Mouse (Mus musculus) spleen, embryonic (tissue): ENCODE measurements around the gene Gm9913.

ENCODE experiments used
- CTCF ChIA-PET: fragments of 350-600 bp; sonication (Branson Sonifier 250); formaldehyde crosslinking; loops from one replicate; lab custom pipeline; 2022; lab: Charles Lee

Gm9913 gene

DNA sequence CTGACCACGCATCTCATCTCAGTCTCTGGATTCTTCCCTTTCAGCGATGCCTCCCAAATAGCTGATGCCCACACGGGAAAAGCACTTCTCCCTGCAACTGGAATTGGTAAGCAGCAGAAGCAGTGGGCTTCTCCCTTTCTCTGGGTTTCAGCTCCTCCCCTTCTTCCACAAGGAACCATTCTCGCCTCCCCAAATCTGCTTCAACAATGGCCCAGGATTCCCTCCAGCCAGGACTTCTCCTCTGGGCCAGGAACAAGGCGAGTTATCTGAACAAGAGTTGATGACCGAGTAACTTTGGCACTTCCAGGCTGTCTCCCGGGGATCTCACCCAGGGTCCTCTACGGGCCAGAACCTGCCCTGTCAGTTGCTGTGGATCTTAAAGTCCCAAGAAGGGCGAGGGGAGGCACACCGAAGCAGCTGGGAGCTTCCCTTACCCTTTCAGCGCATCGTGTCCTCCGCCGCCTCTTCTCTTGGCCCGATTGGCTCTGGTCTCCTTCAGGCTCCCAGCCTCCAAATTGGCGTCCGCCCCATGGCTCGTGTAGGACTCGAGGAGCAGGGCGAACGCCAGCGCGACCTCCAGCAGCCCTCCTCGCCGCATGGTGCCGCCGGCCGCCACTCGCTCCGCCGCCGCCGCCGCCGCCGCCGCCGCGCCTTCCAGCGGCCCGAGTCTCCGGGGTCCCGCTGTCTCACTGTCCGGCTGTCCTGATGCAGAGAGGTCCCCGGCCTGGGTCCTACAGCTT, at the start of gene Gm9913:
Gene Gm9913, plus strand, starts transcription at position 84 of the 740 bp plus-strand sequence.
- CTCF ChIA-PET: no interaction called here

DNA sequence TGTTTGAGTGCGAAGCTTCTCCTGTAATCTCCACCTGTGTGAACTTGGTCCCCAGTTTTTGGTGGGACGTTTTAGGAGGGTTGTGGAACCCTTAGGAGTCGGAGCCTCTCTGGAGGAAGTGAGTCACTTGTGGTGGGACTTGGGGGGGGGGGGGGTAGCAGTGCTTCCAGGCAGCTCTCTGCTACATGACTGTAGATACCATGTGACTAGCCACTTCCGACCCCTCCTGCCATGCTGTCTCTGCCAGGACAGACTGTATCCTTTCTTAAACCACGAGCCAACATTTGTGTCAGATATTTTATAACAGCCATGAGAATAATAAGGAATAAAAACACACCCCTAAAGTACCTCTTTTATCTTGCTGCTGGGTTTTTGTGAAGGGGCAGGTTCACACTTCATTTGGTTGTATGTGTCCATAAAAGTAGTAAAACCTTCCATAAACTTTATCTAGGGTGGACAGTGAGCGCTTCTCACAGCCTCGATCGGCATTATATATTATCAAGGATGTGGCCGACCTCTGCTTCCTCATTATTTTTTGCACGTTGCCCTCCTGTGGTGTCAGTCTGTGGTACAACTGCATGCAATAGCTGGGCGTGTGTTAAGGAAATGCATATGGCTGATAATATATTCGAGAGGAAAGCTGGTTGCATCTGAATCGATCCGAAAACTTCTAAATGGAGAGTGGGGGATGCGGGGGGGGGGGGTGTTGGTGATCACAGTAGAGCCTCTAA, 48.7 kb upstream of the Gm9913 start:
- CTCF ChIA-PET: no interaction called here

DNA sequence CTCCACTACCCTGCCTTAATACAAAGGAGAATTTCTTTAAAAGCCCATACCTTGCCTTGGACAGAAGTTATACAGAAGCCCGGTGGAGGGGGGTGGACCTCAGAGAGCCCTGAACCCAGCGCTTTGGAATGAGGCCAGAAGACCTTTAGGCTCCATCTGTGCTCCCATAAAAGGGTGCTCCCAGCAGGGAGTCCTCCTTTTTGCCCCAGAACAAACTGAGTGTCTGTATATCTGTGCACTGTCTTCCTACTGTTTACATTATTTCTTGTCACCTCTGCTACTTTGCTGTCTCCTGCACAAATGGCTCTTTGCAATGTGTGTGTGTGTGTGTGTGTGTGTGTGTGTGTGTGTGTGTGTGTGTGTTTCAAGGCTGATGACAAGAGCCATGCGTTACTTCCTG, 45.8 kb upstream of the Gm9913 start:
- CTCF ChIA-PET: no interaction called here

DNA sequence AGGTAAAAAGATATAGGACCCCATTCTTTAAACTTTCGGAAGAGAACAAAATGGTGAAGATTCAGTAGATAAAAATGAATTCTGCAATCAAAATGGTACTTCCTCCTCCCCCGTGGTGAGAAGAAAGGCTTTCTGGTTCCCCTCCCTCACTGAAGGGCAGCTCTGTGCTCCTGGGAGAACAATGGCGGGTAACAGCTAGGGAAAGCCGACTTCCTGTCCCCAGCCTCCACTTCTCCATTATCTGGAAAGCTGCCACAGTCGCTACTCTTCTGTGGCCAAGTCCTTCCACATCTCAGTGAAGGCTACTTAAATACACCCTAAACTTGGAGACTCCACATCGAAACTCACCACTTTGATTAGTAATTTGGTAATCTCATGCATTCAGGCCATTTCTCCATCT, 40.9 kb upstream of the Gm9913 start:
- CTCF ChIA-PET: no interaction called here

DNA sequence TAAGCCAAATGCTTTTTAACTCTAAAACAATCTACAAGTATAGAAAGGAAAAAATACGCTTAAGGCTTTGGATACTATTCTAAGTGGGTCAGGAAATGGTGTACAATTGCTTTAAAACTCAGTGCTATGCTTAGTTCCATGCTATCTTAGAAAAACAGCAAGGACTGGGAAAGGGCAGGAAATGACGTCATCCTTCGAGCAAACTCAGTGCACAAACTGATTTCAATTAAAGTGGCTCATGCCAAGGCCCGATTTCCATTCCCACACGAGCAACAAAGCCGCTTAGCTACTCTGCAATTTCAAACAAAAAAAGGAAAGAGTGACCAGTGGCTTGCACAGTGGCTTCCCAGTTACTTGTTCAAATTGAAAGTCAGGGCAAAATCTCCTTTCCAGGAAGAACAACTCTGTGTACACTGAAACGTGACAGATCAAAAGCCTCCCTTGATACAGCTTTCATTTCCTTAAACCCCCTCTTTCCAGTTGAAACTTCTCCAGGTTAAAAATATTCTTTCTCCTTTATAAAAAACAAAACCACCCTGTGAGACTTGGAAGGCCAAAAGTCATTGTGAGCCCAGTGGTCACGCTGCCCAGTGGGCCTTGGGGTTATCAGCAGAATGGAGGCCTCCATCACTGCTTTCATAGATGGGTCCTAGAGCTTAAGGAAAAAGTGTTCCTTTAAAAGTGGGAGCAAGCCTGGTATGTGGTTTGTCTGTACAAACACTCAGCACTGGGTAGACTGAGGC, 34.2 kb upstream of the Gm9913 start:
- CTCF ChIA-PET: no interaction called here

DNA sequence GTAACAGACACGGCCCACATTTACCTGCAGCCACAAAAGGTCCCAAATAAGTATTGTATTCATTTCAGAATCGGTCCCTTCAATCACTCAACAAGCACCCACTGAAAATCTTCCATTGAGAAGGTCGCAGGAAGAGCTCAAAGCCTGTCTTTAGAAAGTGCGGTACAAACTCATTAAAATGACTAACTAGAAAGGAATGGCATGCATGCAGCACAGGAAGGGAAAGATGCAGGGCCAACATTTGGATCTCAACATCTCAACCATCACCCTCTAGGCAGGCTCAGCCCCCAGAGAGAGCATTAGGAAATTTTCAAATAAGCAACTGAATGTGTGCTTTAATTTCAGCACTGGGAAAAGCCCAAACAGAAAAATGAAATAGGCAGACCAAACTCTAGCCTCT, 33.2 kb upstream of the Gm9913 start:
- CTCF ChIA-PET: no interaction called here

DNA sequence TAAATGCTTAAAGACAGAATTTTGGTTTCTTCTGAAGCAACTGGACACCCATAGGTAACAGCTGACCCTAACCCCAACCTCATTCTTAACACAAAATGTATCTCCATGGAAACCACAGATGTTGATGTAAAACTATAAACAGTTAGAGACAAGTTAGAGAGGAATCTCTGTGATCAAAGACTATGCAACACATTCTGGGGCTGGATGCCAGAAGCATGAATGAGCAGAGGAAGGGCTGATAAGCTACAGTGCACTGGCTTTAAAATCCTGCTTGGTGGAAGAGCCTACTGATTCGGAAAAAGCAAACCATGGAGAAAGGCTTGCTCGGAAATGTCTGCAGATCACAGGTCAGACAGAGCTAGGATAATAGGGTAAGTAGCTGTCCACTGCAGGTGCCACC, 31.7 kb upstream of the Gm9913 start:
- CTCF ChIA-PET: no interaction called here

DNA sequence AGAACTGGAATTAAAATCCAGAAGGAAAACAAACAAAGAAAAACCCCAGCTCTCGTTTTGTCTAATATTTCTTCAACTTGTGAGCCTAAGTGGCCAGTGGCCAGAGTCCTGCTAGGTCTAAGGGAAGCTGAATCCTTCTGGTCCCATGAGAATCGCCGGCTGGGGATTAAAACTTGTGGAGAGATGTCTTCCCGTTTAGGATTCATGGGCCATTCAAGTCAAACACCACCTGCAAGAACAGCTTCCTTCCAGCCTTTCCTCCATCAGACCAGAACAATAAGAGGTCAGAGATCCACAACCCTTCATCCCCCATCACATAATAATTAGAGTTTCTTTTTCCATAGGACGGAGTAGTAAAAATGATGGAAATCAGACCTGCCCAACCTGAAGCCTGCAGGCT, 30.2 kb upstream of the Gm9913 start:
- CTCF ChIA-PET: no interaction called here

DNA sequence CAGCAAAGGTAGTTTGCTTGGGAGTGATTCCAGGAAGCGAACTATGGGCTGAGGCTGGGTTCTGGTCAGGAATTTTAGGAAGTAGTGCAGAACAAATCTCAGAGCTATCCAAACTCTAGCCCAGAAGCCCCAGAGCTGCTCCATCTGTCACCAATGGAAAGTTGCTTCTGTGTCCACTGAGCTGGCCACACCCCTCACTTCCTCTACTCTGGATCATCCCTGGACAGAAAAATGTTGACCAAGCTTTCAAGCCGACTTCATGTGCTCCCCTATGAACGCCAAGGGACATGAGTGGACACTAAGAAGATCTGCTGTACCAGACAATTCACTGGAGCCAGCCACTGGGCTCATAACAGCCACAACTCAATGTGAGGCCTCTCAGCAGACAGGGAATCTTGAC, 28.7 kb upstream of the Gm9913 start:
- CTCF ChIA-PET: no interaction called here

DNA sequence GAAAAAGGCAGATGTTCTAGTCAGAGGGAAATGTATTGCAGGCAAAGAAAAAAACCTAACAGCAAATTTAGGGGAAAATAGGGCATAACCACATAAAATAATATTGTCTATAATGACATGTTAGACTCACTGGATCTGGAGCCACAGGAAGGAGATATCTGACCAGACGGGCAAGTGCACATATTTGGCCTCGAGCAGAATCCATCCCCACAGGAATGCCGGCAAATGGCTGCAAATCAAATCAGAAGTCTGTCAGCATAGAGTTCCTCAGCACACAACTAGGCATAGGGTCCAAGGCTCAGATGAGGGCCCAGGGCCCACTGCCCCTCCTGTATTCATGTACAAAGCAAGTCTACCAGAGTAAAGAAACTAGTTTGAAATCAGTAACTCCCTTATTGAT, 27.5 kb upstream of the Gm9913 start:
- CTCF ChIA-PET: no interaction called here

DNA sequence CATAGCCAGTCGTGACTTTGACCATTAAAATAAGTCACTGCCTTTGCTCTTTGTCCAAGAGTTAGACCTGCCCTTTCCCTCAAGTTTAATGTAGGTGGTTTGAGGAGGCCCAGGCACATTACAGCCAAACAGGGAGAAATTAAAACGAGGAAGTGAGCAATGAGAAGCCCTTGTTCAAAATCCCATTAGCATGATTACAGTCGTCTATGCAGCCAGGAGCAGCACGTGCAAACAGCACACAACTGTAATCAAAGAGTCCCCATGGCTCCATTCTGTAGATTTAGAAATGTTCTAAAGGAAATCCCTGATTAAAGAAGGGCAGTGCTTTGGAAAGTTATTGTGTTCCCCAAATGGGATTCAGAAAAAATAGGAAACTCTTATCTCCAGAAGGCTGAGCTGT, 26.2 kb upstream of the Gm9913 start:
- CTCF ChIA-PET: no interaction called here

DNA sequence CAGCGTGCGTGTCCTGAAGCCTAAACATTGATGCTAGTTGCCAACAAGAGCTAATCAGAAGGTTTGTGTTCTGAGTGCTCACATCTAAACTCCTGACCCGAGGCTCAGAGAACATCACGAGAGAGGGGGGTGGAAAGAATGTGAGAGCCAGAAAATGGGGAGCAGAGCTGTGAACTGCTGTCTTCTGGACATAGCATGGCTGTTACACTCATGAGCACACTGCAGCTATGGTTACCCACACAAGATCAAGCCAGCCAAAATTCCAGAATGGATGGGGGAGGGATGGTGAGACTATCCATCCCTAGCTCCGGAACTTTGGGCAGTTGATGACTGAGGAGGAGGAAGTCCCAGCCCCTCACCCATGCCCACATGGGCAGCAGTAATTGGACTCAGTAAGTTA, 24.8 kb upstream of the Gm9913 start:
- CTCF ChIA-PET: no interaction called here

DNA sequence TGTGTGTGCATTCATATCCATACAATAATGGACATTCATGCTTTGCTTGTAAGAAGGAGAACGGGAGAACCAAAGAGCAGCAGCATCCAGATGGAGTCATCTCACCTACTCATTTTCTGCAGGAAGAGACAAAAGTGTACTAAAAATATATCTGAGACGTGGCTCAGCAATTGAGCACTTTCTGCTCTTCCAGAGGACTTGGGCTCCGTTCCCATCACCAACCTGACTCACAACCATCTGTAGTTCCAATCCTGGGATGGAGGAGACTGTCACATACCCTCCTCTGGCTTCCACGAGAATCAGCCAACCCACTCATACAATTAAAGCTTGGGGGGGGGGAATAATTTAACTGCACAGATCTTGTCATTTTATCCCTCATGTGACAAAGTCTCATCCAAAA, 23.8 kb upstream of the Gm9913 start:
- CTCF ChIA-PET: no interaction called here

DNA sequence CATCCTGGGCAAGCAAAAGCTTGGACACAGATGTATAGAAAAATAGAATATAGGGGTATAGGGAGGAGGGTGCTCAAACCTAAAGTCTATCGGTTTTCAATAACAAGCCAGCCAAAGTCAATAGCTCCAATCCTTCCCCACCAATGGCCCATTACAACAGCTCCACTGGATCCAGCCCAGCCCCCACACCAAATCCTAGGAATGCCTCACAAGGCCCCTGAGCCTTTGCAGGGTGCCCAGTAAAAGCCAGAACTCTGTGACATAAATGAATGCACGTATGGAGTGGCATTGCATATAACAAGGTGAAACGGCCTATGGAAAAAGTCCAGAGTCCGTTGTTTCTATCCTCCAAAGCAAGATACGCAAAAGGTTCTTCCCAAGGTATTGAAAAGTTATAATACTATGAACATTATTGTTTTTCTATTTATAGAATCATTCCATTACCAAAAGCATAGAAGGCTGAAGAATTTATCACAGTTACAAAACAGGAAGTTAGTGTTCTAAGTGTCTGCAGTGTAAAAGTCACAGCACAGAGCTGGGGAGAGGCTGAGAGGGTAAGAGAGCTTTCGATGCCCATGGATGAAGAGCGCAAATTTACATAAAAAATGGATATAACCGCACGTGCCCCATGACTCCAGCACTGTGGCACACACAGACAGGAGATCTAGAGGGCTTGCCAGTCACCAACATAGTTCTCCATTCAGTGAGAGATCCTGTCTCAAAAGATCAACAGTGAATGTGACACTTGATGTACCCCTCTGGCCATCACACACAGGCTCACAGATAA, 23.2 kb upstream of the Gm9913 start:
- CTCF ChIA-PET: no interaction called here

DNA sequence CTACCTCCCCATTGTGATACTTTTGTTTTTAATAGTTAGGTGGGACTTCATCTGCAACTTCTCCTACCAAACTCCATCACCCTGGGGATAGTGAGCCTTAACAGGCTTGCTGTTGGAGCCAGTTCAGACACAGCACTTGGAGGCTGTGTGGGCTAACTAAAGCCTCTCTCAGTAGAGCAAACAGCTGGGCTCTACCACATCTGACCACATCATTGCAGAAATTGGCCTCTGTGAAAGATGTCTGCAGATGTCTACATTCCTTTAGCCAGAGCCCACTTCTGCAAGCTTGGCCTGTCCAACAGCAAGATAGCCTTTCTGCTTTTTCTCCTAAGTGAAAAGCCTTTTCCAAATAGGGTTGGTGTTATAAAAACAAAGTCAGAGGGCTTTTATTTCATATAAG, 20.7 kb upstream of the Gm9913 start:
- CTCF ChIA-PET: no interaction called here

DNA sequence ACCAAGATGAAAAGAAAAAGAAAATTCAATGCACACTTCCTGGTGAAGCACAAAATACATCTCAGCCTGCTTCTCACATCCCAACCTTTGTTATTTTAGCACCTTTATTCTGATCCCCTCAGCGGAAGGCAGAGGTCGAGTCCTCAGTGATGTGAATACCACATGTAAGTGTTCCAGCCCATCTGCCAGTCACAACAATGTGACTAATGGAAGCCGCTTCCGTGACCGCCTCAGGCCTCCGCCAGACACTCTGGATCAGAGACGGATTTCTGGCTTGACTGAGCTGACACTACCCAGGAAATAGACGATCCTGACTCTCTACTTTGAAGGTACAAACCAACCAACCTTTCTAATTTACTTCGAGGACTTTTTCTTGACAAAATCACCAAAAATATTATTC, 20.0 kb upstream of the Gm9913 start:
- CTCF ChIA-PET: no interaction called here

DNA sequence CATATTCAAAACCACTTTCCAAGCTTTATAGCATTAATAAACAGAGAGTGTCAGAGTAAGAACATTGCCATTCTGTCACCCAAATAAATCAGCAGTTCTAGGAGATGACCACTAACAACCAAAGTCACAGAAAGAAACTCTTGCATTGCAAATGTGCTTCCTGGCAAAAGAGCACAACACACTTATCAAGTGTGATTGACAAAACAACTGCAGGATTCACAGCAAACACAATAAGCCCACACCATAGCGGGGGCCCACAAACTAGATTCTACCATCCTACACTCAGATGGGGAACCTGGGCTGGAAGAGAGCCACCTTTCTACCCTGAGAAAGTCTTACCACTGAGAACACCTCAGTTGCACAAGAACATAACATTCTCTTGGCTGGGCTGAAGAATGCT, 14.9 kb upstream of the Gm9913 start:
- CTCF ChIA-PET: no interaction called here

DNA sequence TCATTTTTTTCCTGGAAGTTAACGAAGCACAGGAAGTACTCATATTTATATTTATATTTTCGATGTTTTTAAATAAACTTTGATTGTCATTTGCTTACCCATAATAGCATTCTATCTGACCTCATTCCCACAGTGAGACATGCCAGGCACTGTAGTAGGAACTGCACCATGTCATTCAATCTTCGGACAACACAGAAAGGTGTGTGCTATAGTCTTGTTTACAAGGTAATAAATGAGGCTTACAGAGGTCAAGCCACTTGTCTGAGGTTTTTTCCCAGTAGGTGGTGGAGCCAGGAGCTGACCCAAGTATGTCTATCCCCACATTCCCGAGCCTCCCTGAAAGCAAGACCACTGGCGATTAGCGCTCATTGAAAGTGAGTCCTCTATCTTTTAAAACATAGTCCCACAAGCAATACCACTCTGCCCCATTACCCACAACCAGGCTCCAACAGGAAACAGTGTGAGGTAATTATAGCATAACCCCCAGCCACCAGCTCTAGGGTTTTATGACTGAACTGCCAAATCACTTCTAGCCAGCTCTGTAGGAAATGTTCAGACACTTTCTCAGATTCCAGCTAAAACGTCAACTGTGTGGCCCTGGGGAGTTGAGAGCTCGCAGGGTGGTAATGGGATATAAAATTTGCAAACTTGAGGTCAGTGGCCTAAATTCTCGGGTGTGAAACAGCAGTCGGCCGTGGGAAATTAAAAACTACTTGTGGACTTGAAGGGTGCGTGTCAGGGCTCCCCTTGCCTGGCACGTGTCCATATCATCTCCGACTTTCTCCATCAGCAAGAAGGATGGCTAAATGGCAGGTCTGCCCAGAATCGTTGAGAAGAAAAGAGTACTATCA, 12.6 kb upstream of the Gm9913 start:
- CTCF ChIA-PET: no interaction called here

DNA sequence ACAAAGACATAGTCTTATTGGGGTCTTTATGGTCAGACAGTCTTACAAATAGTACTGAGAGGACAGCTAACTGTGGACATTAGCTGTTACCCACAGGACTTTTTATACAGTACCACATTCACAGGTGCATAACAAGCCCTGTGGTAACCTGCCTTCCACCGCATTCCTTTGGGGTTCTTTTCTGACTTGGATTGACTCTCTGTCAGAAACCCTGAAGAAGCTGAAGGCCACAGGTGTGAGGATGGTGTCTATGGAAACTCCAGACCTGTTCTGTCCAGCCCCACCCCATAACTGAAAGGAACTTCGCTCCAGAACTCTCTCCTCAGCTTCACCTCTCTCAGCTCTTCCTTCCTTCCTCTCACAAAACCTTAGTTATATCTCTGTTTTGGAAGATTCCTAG, 10.6 kb upstream of the Gm9913 start:
- CTCF ChIA-PET: no interaction called here

DNA sequence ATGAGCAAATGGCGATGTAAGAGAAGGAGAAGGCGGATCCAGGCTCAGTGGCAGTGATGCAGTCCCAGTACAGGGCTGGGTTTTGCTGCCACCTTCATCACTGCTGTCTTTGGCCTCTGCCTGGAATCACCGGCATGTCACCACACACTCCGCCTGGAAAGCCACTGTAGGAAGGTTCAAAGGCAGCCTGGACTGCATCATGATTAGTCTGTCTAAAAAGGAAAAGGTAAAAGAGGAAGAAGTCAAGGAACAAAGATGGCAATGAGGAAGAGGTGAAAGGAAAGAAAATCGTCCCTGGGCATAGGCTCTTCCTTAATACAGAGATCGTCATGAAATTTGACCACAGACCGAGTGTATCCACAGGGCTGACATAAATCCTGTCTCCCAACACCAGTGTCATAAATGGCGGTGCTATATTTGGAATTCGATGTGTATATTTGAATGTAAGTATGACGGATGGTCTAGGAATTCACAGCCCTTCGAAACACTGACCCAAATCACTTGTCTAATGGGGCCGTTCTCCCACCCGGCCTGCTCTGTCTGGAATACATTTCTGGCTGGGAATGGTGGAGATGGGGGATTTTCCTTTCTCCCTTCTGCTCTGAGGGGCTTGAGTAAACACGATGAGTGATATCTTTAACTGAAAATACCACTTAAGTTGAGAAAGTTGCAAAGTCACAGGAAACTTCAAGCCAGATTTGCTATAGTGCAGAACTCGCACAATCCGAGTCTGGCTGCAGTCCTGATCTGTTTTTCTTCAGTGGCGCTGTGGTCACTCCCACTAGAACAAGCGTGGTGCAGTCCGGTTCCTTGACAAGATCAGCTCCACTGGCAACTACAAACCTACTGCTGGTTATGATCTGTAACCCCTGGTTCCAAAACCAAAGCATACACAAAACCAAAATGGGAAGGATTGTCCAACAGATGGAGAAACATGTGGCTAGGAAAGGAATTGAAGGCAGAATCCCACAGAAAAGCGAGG, 9.8 kb upstream of the Gm9913 start:
- CTCF ChIA-PET: no interaction called here
